Mouse (Mus musculus) heart, postnatal 0 days (tissue): ENCODE measurements around the gene Wdr95. TPM values are rescaled to one million over a fixed set of nuclear protein-coding genes. Genes with fewer than 3 reads are reported as not detected.
A peak's percentile ranks its signal among the peaks of the same experiment; 100 is the strongest.

Experiments
- ATAC-seq: fragments of 200-750 bp; cut with Nextera tagmentation; 2 replicates; pipeline ENCODE4 v1.8.0; 2017; ENCODE audit warnings: low read depth, moderate number of reproducible peaks, moderate library complexity; ENCODE audit not compliant: insufficient read depth
- DNase-seq: peaks from one replicate; pipeline ENCODE4 v3.0.0-alpha.2; 2016; ENCODE audit warnings: low spot score
- H3K27ac ChIP-seq: fragments of 300-500 bp; sonication (generic); 2 replicates; pipeline ENCODE4 v1.5.1; 2014; ENCODE audit warnings: low read depth, mild to moderate bottlenecking
- H3K27me3 ChIP-seq: fragments of 300-500 bp; sonication (generic); 2 replicates; pipeline ENCODE4 v1.6.1; 2014; ENCODE audit warnings: low read length, mixed read lengths; ENCODE audit not compliant: control insufficient read depth, insufficient read depth
- H3K36me3 ChIP-seq: fragments of 300-500 bp; sonication (generic); replicated peaks from 2 replicates; pipeline ENCODE4 v1.6.1; 2014; ENCODE audit warnings: low read length, mixed read lengths; ENCODE audit not compliant: control insufficient read depth, insufficient read depth
- H3K4me1 ChIP-seq: fragments of 300-500 bp; sonication (generic); 2 replicates; pipeline ENCODE4 v1.6.1; 2014; ENCODE audit warnings: antibody characterized with exemption; ENCODE audit not compliant: control insufficient read depth, insufficient read depth
- H3K4me2 ChIP-seq: fragments of 300-500 bp; sonication (generic); 2 replicates; pipeline ENCODE4 v1.6.1; 2014; ENCODE audit warnings: low read depth, mild to moderate bottlenecking, low read length, moderate library complexity
- H3K4me3 ChIP-seq: fragments of 300-500 bp; sonication (generic); 2 replicates; pipeline ENCODE4 v1.5.1; 2014; ENCODE audit warnings: low read depth, low read length
- H3K9ac ChIP-seq: fragments of 300-500 bp; sonication (generic); replicated peaks from 2 replicates; pipeline ENCODE4 v1.6.1; 2014; ENCODE audit warnings: low read depth, low read length, mixed read lengths
- H3K9me3 ChIP-seq: fragments of 300-500 bp; sonication (generic); replicated peaks from 2 replicates; pipeline ENCODE4 v1.6.1; 2016; ENCODE audit warnings: low read length; ENCODE audit not compliant: control insufficient read depth
- CTCF ChIP-seq: IDR thresholded peaks from 2 replicates; pipeline ENCODE4 v1.5.1; 2016; ENCODE audit warnings: antibody characterized with exemption, control low read depth, low read depth
- EP300 ChIP-seq: IDR thresholded peaks from 2 replicates; pipeline ENCODE4 v1.6.1; 2016; ENCODE audit warnings: antibody characterized with exemption, low read depth
- WGBS: fragments of 180-500 bp; shearing (Covaris S2); extraction: QIAGEN DNeasy Blood & Tissue Kit; methylation state at CpG from one replicate; pipeline ENCODE4 v1.1.7; 2014; 5-methylcytosine and 5-hydroxymethylcytosine counted together
- polyA plus RNA-seq: library from polyadenylated mRNA; unstranded; fragments of >200 nt; fragmentation: Nextera tagmentation; extraction: Ambion mirVana; gene quantifications from 2 replicates; pipeline ENCODE4 v1.2.1, GENCODE M21; 2015
- total RNA-seq: library from RNA; depleted of rRNA; stranded (reverse); fragments of >200 nt; gene quantifications from 2 replicates; pipeline ENCODE4 v1.2.3, GENCODE M21; 2014; ENCODE audit warnings: low replicate concordance

Gene Wdr95
- total and polyA plus RNA-seq, 2 experiments from 2014 or later: 0.19 TPM; not detected in 1

DNA sequence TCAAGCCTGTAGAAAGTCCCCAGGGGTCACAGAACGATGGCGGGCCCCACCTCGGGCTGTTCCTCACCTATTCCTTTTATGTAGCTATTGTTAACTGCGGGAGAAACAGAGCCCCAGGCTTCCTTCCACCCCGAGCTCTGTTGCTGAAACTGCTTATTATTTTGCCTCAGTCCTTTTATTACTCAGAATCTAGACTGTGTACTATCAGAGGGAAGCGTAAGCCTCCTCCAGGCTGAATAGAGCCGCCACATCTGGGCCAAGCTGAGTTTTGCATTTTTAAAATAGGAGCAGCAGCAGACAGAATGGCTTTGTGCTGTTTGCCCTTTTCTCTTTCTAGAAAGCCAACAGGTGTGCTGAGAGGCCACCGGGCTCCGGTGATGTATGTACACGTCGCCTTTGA, 37.5 kb downstream of the Wdr95 start:
- Histone ChIP-seq H3K36me3 (no peaks in the 10 kb centered on the region), H3K9ac (no peak overlapping the region), H3K4me2 (no peak overlapping the region), H3K27me3 (no peaks in the 10 kb centered on the region), H3K27ac (no peak overlapping the region), H3K4me1 (no peaks in the 10 kb centered on the region), H3K4me3 (no peak overlapping the region), H3K9me3 (no peaks in the 10 kb centered on the region)
- no peak for DNase-seq
- WGBS: 56% methylated on average over 11 of the region's 11 CpGs
- no peak for TF ChIP-seq CTCF
- ATAC-seq: no peak

DNA sequence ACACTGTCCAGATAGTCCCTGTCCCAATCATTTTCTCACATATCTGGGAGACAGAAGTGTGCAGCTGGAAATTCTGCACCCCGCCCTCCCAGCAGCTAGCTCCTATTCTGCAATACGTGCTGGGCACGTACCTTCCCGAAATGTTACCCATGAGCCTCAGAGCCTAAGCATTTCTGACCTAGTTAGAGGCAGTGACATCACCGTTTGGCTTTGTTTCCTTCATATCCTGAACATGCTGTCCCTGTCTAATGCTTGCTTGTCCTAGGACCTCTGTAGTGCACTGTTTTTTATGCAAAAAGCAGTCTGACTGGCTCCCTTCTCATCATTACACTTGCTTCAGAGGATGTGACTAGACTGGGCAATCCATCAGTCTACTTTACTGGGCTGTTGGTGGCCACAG, 38.5 kb downstream of the Wdr95 start:
- DNase-seq (peak; percentile 70), ATAC-seq (peak; percentile 83)
- Histone ChIP-seq H3K9ac (no peak overlapping the region), H3K4me2 (no peak overlapping the region), H3K36me3 (no peaks in the 10 kb centered on the region), H3K4me3 (no peak overlapping the region), H3K27me3 (no peaks in the 10 kb centered on the region), H3K27ac (peak overlapping the region; percentile 43), H3K4me1 (no peaks in the 10 kb centered on the region), H3K9me3 (no peaks in the 10 kb centered on the region)
- WGBS: 49% methylated on average over 5 of the region's 5 CpGs
- TF ChIP-seq EP300: no peak
- no peak for TF ChIP-seq CTCF

DNA sequence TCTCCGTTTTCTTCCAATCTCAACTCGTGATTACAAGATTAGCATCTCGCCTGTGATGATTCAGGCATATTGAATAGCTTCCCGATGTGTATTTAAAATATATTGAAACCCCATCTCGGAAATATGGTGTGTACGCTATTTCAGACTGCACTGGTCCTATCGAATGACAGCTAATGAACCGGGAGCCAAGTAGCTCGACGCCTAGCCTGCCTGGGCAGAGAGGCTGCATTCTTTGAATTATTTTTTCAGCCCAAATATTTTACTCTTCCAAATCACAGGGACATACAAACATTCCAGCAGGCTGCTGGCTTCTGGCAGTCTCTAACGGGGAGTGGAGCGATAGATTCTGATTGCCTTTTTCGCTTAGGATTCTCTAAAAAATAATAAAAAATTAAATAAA, 40.5 kb downstream of the Wdr95 start:
- DNase-seq (no peak), ATAC-seq (no peak)
- Histone ChIP-seq H3K27me3 (no peaks in the 10 kb centered on the region), H3K9me3 (no peaks in the 10 kb centered on the region), H3K27ac (no peak overlapping the region), H3K9ac (no peak overlapping the region), H3K4me1 (no peaks in the 10 kb centered on the region), H3K36me3 (no peaks in the 10 kb centered on the region), H3K4me2 (no peak overlapping the region), H3K4me3 (no peak overlapping the region)
- TF ChIP-seq CTCF: no peak
- no peak for TF ChIP-seq EP300
- WGBS: 62% methylated on average over 13 of the region's 13 CpGs

DNA sequence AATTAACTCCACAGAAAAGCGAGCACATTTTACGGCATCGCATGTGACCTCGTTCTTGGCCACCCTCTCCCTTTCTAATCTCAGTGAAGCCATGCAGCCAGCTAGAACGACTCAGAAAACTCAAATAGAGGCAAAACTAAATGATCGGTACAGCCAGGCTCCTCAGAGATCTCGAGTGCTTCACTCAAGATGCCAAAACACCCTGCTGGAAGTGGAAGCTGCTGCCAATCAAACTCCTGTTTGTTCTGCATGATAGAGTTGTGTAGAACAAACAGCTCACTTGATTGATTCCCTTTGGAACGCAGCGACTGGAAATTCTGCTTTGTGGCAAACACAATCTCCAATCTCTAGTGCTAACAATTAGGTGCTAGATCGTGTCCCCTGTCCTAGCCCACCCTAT, 48.5 kb downstream of the Wdr95 start:
- DNase-seq: peak; percentile 29
- no peak overlapping the region; the same call in 1 of the 2 replicates for H3K4me2 ChIP-seq
- peaks cover 4% of the 10 kb centered on the region; the same call in 1 of the 2 replicates for H3K4me1 ChIP-seq
- ATAC-seq: no peak
- TF ChIP-seq EP300 (no peak), CTCF (no peak)
- no peaks in the 10 kb centered on the region for H3K36me3 ChIP-seq
- no peak overlapping the region for H3K27ac ChIP-seq
- H3K9me3 ChIP-seq: no peaks in the 10 kb centered on the region
- H3K4me3 ChIP-seq: no peak overlapping the region
- 28% methylated on average over 10 of the region's 10 CpGs for WGBS
- no peak overlapping the region for H3K9ac ChIP-seq
- H3K27me3 ChIP-seq: no peaks in the 10 kb centered on the region

DNA sequence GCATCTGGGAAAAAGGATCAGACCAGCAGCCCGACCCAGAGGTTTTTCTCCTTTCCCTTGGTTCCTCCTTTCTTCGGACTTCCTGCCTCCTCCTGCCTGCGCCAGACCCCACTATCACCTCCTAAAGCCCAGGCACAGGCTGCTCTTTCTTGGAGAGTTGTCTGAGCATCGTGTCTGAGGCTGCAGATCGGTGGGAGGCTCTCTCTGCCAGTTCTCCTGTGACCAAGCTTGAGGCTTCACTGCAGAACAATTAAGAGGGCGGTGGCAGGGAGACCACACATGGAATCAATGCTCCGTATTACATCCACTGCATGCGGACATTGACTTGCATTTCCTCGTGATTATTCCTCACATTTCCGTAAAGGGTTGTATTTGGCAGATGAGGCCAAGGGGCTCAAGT, 49.0 kb downstream of the Wdr95 start:
- no peaks in the 10 kb centered on the region for H3K9me3 ChIP-seq
- no peaks in the 10 kb centered on the region for H3K36me3 ChIP-seq
- peaks cover 4% of the 10 kb centered on the region; the same call in 1 of the 2 replicates for H3K4me1 ChIP-seq
- WGBS: 27% methylated on average over 10 of the region's 10 CpGs
- H3K27ac ChIP-seq: no peak overlapping the region
- no peak overlapping the region for H3K4me3 ChIP-seq
- ATAC-seq (no peak), DNase-seq (no peak)
- no peak overlapping the region for H3K4me2 ChIP-seq
- H3K27me3 ChIP-seq: no peaks in the 10 kb centered on the region
- TF ChIP-seq CTCF (no peak), EP300 (no peak)
- H3K9ac ChIP-seq: no peak overlapping the region

DNA sequence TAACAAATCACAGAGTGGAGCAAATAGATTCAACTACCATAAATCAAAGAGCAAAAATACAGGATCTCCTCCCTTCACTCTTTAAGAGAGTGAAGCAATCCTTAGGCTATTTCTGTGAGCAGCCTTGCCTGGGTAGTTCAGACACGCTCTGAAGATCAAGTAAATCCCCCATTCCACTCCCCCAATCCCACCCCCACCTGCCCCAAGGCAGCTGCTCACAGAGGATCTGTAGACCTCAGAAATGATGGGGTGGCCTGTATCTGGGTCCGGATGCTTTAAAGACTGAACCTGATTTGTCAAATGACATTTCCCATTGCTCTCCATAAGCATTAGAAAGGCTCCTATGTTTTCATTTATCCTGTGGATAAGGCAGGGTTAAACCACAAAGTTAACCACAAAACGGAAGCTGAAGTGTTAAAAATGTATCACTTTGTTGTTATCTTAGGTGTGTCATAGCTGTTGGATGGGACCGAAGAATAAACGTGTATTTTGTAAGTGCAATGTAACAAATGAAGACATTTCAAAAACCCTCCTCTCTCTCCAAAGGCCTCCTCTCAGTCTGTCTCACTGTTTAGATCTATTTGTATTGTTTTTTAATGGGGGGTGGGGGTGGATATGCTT, 54.3 kb downstream of the Wdr95 start:
- no peak overlapping the region for H3K27ac ChIP-seq
- H3K4me2 ChIP-seq: no peak overlapping the region
- no peak for ATAC-seq
- H3K27me3 ChIP-seq: no peaks in the 10 kb centered on the region
- no peaks in the 10 kb centered on the region for H3K9me3 ChIP-seq
- DNase-seq: no peak
- H3K4me3 ChIP-seq: no peak overlapping the region
- H3K36me3 ChIP-seq: no peaks in the 10 kb centered on the region
- no peak for TF ChIP-seq EP300
- TF ChIP-seq CTCF: no peak
- no peaks in the 10 kb centered on the region for H3K4me1 ChIP-seq
- H3K9ac ChIP-seq: no peak overlapping the region
- WGBS: 57% methylated on average over 5 of the region's 5 CpGs
